Mouse (Mus musculus): ENCODE data around the gene Fnbp1. TPM values are rescaled to one million over a fixed set of nuclear protein-coding genes. Genes with fewer than 3 reads are reported as not detected.
A peak's percentile ranks its signal among the peaks of the same experiment; 100 is the strongest.
"Not testable (repeated sequence)": the region's sequence is repeated elsewhere in the genome, so short reads cannot be mapped to it uniquely, and the experiment has no call there.

The Fnbp1 gene
- 20.3 and 23.7 TPM in 2 replicates for polyA plus RNA-seq (2015; fragmentation: Nextera tagmentation; extraction: Ambion mirVana)

DNA sequence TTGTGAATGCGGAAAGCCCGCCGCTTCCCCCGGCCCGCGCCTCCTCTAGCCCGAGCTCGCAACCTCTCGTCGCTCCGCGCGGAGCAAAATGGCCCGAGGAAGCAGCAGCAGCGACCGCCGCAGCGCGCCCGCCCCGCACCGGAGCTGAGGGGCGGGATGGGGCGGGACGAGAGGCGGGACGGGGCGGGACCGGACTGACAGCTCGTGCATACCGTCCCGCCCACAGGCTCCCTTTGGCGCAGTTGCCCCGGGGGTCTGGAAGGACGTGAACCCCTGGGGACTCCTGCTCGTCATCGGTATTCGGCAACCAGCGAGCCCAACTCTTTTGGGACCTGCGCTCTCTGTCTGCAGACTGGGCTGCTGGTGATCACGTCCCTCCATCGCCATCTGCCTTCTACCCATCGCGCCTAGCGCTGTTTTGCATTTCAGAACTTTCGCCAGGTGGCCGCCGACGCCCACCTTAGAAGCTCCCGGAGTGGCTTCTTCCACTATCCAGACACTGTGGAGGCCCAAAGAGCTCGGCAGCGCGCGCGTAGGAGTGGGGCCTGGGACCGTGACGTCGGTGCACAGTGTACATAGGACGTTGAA, at the start of gene Fnbp1:
Gene Fnbp1, minus strand, starts transcription at position 142 of the 588 bp plus-strand sequence.
- Histone ChIP-seq H3K9me3 (replicated peaks; ENCODE audit: control insufficient read depth, low read length) (no peaks in the 10 kb centered on the region), H3K27me3 (ENCODE audit: control insufficient read depth, insufficient read depth, low read length) (no peaks in the 10 kb centered on the region), H3K27ac (ENCODE audit: low read length) (peak within 1 kb of the TSS; percentile 86), H3K36me3 (ENCODE audit: control insufficient read depth, insufficient read depth) (peaks cover 5% of the 10 kb centered on the region; the same call in 1 of the 2 replicates), H3K4me3 (ENCODE audit: low read length) (peak within 1 kb of the TSS; percentile 72), H3K4me1 (ENCODE audit: control insufficient read depth, insufficient read depth, low read length) (peaks cover 19% of the 10 kb centered on the region), H3K9ac (ENCODE audit: low read length) (peak within 1 kb of the TSS; percentile 90), H3K4me2 (ENCODE audit: low read depth, low read length) (peak within 1 kb of the TSS; percentile 88)
- peak; percentile 88 for ATAC-seq (replicated peaks; ENCODE audit: extremely low read depth, insufficient read depth, low FRiP score)
- under 1% methylated on average over 59 of the region's 59 CpGs for WGBS

DNA sequence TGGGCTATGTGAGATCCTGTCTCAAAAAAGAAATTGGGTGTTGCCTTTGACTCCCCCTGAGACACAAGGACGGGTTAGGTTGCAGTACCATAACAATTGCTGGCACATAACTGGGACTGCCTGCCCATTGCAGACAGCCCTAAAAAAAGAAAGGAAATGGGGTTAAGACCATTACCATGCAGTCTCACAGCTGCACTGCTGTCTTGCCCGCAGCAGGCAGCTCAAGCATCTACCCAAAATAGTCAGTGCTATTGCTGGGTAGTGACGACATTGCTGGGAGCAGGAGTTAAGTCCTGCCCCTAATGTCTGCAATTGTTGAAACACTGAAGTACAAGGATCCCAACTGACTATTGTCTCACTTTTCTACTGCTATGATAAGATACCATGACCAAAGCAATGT, 47.8 kb upstream of the Fnbp1 start:
- no peaks in the 10 kb centered on the region for H3K27me3 ChIP-seq (ENCODE audit: control insufficient read depth, insufficient read depth, low read length)
- 57% methylated on average over 3 of the region's 3 CpGs for WGBS
- no peak for ATAC-seq (replicated peaks; ENCODE audit: extremely low read depth, insufficient read depth, low FRiP score)
- no peak overlapping the region for H3K4me3 ChIP-seq (ENCODE audit: low read length)
- no peak overlapping the region for H3K4me2 ChIP-seq (ENCODE audit: low read depth, low read length)
- H3K36me3 ChIP-seq (ENCODE audit: control insufficient read depth, insufficient read depth) = peaks cover 52% of the 10 kb centered on the region
- H3K27ac ChIP-seq (ENCODE audit: low read length) = peak overlapping the region; percentile 92
- H3K9ac ChIP-seq (ENCODE audit: low read length) = no peak overlapping the region
- H3K4me1 ChIP-seq (ENCODE audit: control insufficient read depth, insufficient read depth, low read length) = peaks cover 10% of the 10 kb centered on the region
- no peaks in the 10 kb centered on the region for H3K9me3 ChIP-seq (replicated peaks; ENCODE audit: control insufficient read depth, low read length)

- H3K36me3 ChIP-seq (ENCODE audit: control insufficient read depth, insufficient read depth) = peaks cover 60% of the 10 kb centered on the region
- no peak overlapping the region for H3K4me2 ChIP-seq (ENCODE audit: low read depth, low read length)
- H3K27me3 ChIP-seq (ENCODE audit: control insufficient read depth, insufficient read depth, low read length) = no peaks in the 10 kb centered on the region
- no peak for ATAC-seq (replicated peaks; ENCODE audit: extremely low read depth, insufficient read depth, low FRiP score)
- no peak overlapping the region for H3K27ac ChIP-seq (ENCODE audit: low read length)
- H3K9ac ChIP-seq (ENCODE audit: low read length) = no peak overlapping the region
- 97% methylated on average over 1 of the region's 1 CpGs for WGBS
- no peaks in the 10 kb centered on the region for H3K9me3 ChIP-seq (replicated peaks; ENCODE audit: control insufficient read depth, low read length)
- H3K4me1 ChIP-seq (ENCODE audit: control insufficient read depth, insufficient read depth, low read length) = peaks cover 10% of the 10 kb centered on the region
- H3K4me3 ChIP-seq (ENCODE audit: low read length) = no peak overlapping the region
Observed at GRCm38 (mm10) chr2:31188691-31189090, 46.9 kb upstream of the Fnbp1 start.

DNA sequence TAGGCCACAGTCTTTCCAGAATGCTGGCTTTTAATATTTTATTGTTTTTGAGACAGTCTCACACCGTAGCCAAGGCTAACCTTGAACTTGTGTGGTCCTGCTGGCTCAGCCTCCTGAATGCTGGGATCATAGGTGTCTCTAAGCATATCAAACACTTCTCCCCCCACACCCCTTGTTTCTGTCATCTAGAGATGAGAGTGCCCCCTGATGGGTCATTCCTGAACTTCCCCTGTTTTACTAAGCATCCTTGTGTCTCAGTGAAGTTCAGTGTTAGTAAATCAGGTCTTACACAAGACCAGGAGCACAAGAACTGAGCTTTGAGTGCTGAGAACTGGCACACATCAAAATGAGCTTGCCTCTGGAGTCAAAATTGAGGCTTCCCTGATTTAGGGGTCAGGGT, 42.0 kb upstream of the Fnbp1 start:
- Histone ChIP-seq H3K4me1 (ENCODE audit: control insufficient read depth, insufficient read depth, low read length) (peaks cover 16% of the 10 kb centered on the region), H3K4me2 (ENCODE audit: low read depth, low read length) (no peak overlapping the region), H3K36me3 (ENCODE audit: control insufficient read depth, insufficient read depth) (peaks cover 44% of the 10 kb centered on the region), H3K27ac (ENCODE audit: low read length) (no peak overlapping the region), H3K9ac (ENCODE audit: low read length) (no peak overlapping the region), H3K27me3 (ENCODE audit: control insufficient read depth, insufficient read depth, low read length) (no peaks in the 10 kb centered on the region), H3K4me3 (ENCODE audit: low read length) (no peak overlapping the region), H3K9me3 (replicated peaks; ENCODE audit: control insufficient read depth, low read length) (no peaks in the 10 kb centered on the region)
- WGBS = 100% methylated on average over 1 of the region's 1 CpGs
- ATAC-seq (replicated peaks; ENCODE audit: extremely low read depth, insufficient read depth, low FRiP score) = no peak

GRCm38 (mm10) chr2:31182786-31183330, 41.0 kb upstream of the Fnbp1 start:
- H3K36me3 ChIP-seq (ENCODE audit: control insufficient read depth, insufficient read depth) = peaks cover 43% of the 10 kb centered on the region
- H3K9ac ChIP-seq (ENCODE audit: low read length) = no peak overlapping the region
- peaks cover 16% of the 10 kb centered on the region for H3K4me1 ChIP-seq (ENCODE audit: control insufficient read depth, insufficient read depth, low read length)
- H3K4me3 ChIP-seq (ENCODE audit: low read length) = no peak overlapping the region
- H3K4me2 ChIP-seq (ENCODE audit: low read depth, low read length) = no peak overlapping the region
- H3K27me3 ChIP-seq (ENCODE audit: control insufficient read depth, insufficient read depth, low read length) = no peaks in the 10 kb centered on the region
- H3K9me3 ChIP-seq (replicated peaks; ENCODE audit: control insufficient read depth, low read length) = no peaks in the 10 kb centered on the region
- no peak overlapping the region for H3K27ac ChIP-seq (ENCODE audit: low read length)
- WGBS = 81% methylated on average over 6 of the region's 6 CpGs
- no peak for ATAC-seq (replicated peaks; ENCODE audit: extremely low read depth, insufficient read depth, low FRiP score)

- no peak for ATAC-seq (replicated peaks; ENCODE audit: extremely low read depth, insufficient read depth, low FRiP score)
Observed at GRCm38 (mm10) chr2:31180081-31180551, 38.3 kb upstream of the Fnbp1 start.

DNA sequence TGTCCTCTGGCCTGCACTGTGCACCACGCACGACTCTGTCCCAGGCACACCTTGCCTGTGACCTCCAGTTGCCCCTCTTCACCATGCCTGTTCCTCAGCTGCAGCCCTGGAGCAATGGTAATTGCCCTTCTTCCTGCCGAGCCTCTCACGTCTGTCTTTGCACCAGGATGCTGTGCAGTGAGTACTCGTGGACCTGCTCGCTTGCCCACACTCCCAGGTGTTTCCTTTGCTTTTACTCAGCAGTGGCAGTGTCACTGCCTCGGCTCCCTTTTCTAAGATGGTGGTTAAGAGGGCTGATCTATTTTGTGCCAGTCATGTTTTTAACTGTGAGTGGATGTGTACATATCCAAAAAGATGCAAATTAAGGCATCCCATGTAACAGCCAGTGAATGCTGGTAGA, 37.7 kb upstream of the Fnbp1 start:
- Histone ChIP-seq H3K4me2 (ENCODE audit: low read depth, low read length) (no peak overlapping the region), H3K4me3 (ENCODE audit: low read length) (no peak overlapping the region), H3K27me3 (ENCODE audit: control insufficient read depth, insufficient read depth, low read length) (no peaks in the 10 kb centered on the region), H3K27ac (ENCODE audit: low read length) (peak overlapping the region; percentile 30; the same call in 1 of the 2 replicates), H3K9ac (ENCODE audit: low read length) (no peak overlapping the region), H3K9me3 (replicated peaks; ENCODE audit: control insufficient read depth, low read length) (no peaks in the 10 kb centered on the region), H3K36me3 (ENCODE audit: control insufficient read depth, insufficient read depth) (peaks cover 39% of the 10 kb centered on the region), H3K4me1 (ENCODE audit: control insufficient read depth, insufficient read depth, low read length) (peaks cover 16% of the 10 kb centered on the region)
- WGBS = 80% methylated on average over 7 of the region's 7 CpGs
- no peak for ATAC-seq (replicated peaks; ENCODE audit: extremely low read depth, insufficient read depth, low FRiP score)

More at GRCm38 (mm10) chr2:31180081-31180551, 38.3 kb upstream of the Fnbp1 start:
- Histone ChIP-seq H3K4me2 (ENCODE audit: low read depth, low read length) (no peak overlapping the region), H3K27ac (ENCODE audit: low read length) (peak overlapping the region; percentile 30; the same call in 1 of the 2 replicates), H3K4me1 (ENCODE audit: control insufficient read depth, insufficient read depth, low read length) (peaks cover 16% of the 10 kb centered on the region), H3K4me3 (ENCODE audit: low read length) (no peak overlapping the region), H3K9ac (ENCODE audit: low read length) (no peak overlapping the region), H3K9me3 (replicated peaks; ENCODE audit: control insufficient read depth, low read length) (no peaks in the 10 kb centered on the region), H3K27me3 (ENCODE audit: control insufficient read depth, insufficient read depth, low read length) (no peaks in the 10 kb centered on the region), H3K36me3 (ENCODE audit: control insufficient read depth, insufficient read depth) (peaks cover 43% of the 10 kb centered on the region)
- WGBS = 49% methylated on average over 7 of the region's 7 CpGs

DNA sequence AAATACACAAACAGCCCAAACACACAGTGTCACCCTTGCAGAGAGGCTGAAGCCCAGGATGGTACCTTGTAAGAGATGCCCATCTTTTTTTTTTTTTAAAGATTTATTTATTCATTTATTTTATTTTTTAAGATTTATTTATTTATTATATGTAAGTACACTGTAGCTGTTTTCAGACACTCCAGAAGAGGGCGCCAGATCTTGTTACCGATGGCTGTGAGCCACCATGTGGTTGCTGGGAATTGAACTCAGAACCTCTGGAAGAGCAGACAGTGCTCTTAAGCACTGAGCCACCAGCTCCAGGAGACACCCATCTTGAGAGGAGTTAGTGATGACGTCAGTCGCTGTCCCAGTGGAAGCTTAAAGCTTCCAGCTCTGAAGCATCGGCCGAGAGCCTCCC, 36.8 kb upstream of the Fnbp1 start:
- Histone ChIP-seq H3K4me1 (ENCODE audit: control insufficient read depth, insufficient read depth, low read length) (peaks cover 16% of the 10 kb centered on the region), H3K36me3 (ENCODE audit: control insufficient read depth, insufficient read depth) (peaks cover 30% of the 10 kb centered on the region)
- H3K4me2 ChIP-seq (ENCODE audit: low read depth, low read length); H3K9ac ChIP-seq (ENCODE audit: low read length); H3K27me3 ChIP-seq (ENCODE audit: control insufficient read depth, insufficient read depth, low read length); H3K4me3 ChIP-seq (ENCODE audit: low read length); H3K9me3 ChIP-seq (replicated peaks; ENCODE audit: control insufficient read depth, low read length); ATAC-seq (replicated peaks; ENCODE audit: extremely low read depth, insufficient read depth, low FRiP score); H3K27ac ChIP-seq (ENCODE audit: low read length): not testable (repeated sequence)
- WGBS = 84% methylated on average over 6 of the region's 6 CpGs

DNA sequence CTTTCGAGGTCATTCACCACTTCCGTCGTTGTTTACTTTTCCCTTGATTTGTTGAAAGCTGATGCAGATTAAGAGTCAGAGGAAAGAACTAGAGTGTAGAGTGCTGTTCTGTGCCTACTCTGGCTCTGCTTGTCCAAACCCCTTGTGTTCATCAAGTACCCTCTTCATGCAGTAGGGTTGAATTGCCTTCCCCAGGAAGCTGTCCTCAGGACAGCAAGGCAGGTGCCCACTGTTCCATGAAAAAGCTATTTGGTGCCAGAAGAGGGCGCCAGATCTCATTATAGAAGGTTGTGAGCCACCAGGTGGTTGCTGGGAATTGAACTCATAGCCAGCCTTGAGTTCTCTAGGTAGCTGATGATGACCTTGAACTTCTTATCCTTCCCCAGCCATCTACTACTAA, 31.5 kb upstream of the Fnbp1 start:
- H3K27ac ChIP-seq (ENCODE audit: low read length) = no peak overlapping the region
- H3K4me3 ChIP-seq (ENCODE audit: low read length) = no peak overlapping the region
- H3K4me1 ChIP-seq (ENCODE audit: control insufficient read depth, insufficient read depth, low read length) = peaks cover 5% of the 10 kb centered on the region; the same call in 1 of the 2 replicates
- H3K4me2 ChIP-seq (ENCODE audit: low read depth, low read length) = no peak overlapping the region
- no peaks in the 10 kb centered on the region for H3K9me3 ChIP-seq (replicated peaks; ENCODE audit: control insufficient read depth, low read length)
- H3K9ac ChIP-seq (ENCODE audit: low read length) = no peak overlapping the region
- no peaks in the 10 kb centered on the region for H3K27me3 ChIP-seq (ENCODE audit: control insufficient read depth, insufficient read depth, low read length)
- ATAC-seq (replicated peaks; ENCODE audit: extremely low read depth, insufficient read depth, low FRiP score) = no peak
- peaks cover 52% of the 10 kb centered on the region for H3K36me3 ChIP-seq (ENCODE audit: control insufficient read depth, insufficient read depth)
- WGBS = 65% methylated on average over 4 of the region's 4 CpGs

All from heart, embryonic 16.5 days (tissue).